Mouse (Mus musculus) neural tube, embryonic 13.5 days (tissue): ENCODE measurements at regions not wholly inside any gene's neighbourhood (a gene's known extent, or its start where the extent isn't known, plus 50 kb on each side); places are given as distances from the start of the nearest gene placed in this dataset.

ENCODE experiments used
- ATAC-seq: fragments of 200-750 bp; cut with Nextera tagmentation; 2 replicates; pipeline ENCODE4 v1.8.0; 2017; ENCODE audit warnings: low read depth, mild to moderate bottlenecking, moderate TSS enrichment, moderate library complexity
- H3K27ac ChIP-seq: fragments of 300-500 bp; sonication (generic); replicated peaks from 2 replicates; pipeline ENCODE4 v1.5.1; 2015; ENCODE audit warnings: moderate library complexity, mild to moderate bottlenecking, inconsistent platforms
- H3K27me3 ChIP-seq: fragments of 300-500 bp; sonication (generic); 2 replicates; pipeline ENCODE4 v1.6.1; 2015; ENCODE audit warnings: mild to moderate bottlenecking, inconsistent platforms
- H3K36me3 ChIP-seq: fragments of 300-500 bp; sonication (generic); 2 replicates; pipeline ENCODE4 v1.6.1; 2015; ENCODE audit warnings: mild to moderate bottlenecking, inconsistent platforms
- H3K4me1 ChIP-seq: fragments of 300-500 bp; sonication (generic); replicated peaks from 2 replicates; pipeline ENCODE4 v1.6.1; 2015; ENCODE audit warnings: inconsistent platforms
- H3K4me2 ChIP-seq: fragments of 300-500 bp; sonication (generic); 2 replicates; pipeline ENCODE4 v1.6.1; 2015; ENCODE audit warnings: inconsistent platforms, mild to moderate bottlenecking, moderate library complexity
- H3K4me3 ChIP-seq: fragments of 300-500 bp; sonication (generic); 2 replicates; pipeline ENCODE4 v1.5.1; 2015; ENCODE audit warnings: mild to moderate bottlenecking, inconsistent platforms
- H3K9ac ChIP-seq: fragments of 300-500 bp; sonication (generic); 2 replicates; pipeline ENCODE4 v1.6.1; 2015; ENCODE audit warnings: moderate library complexity, mild to moderate bottlenecking, inconsistent platforms
- H3K9me3 ChIP-seq: fragments of 300-500 bp; sonication (generic); 2 replicates; pipeline ENCODE4 v1.6.1; 2016; ENCODE audit warnings: inconsistent platforms
- WGBS: fragments of 180-500 bp; shearing (Covaris S2); methylation state at CpG from one replicate; pipeline ENCODE4 v1.1.7; 2015; 5-methylcytosine and 5-hydroxymethylcytosine counted together

- H3K9ac ChIP-seq = no peak overlapping the region
- H3K36me3 ChIP-seq = no peaks in the 10 kb centered on the region
- H3K27ac ChIP-seq = no peak overlapping the region
- no peaks in the 10 kb centered on the region for H3K27me3 ChIP-seq
- H3K4me1 ChIP-seq = no peaks in the 10 kb centered on the region
- no peaks in the 10 kb centered on the region for H3K9me3 ChIP-seq
- ATAC-seq = no peak
- no peak overlapping the region for H3K4me3 ChIP-seq
- H3K4me2 ChIP-seq = no peak overlapping the region
Measured at GRCm38 (mm10) chr13:106332025-106332424, 604.7 kb downstream of the Ipo11 start.

GRCm38 (mm10) chr13:106318980-106319379 lies 617.8 kb downstream of the Ipo11 start:
- no peak overlapping the region for H3K27ac ChIP-seq
- no peaks in the 10 kb centered on the region for H3K36me3 ChIP-seq
- no peak overlapping the region for H3K4me2 ChIP-seq
- 44% methylated on average over 3 of the region's 3 CpGs for WGBS
- H3K9me3 ChIP-seq = no peaks in the 10 kb centered on the region
- no peaks in the 10 kb centered on the region for H3K4me1 ChIP-seq
- H3K9ac ChIP-seq = no peak overlapping the region
- H3K27me3 ChIP-seq = no peaks in the 10 kb centered on the region
- H3K4me3 ChIP-seq = no peak overlapping the region
- ATAC-seq = no peak

GRCm38 (mm10) chr13:106318476-106318875 lies 618.3 kb downstream of the Ipo11 start:
- no peaks in the 10 kb centered on the region for H3K9me3 ChIP-seq
- no peak overlapping the region for H3K27ac ChIP-seq
- H3K36me3 ChIP-seq = no peaks in the 10 kb centered on the region
- no peak overlapping the region for H3K4me3 ChIP-seq
- no peak overlapping the region for H3K4me2 ChIP-seq
- H3K4me1 ChIP-seq = no peaks in the 10 kb centered on the region
- no peaks in the 10 kb centered on the region for H3K27me3 ChIP-seq
- no peak for ATAC-seq
- no peak overlapping the region for H3K9ac ChIP-seq
- 87% methylated on average over 6 of the region's 6 CpGs for WGBS

GRCm38 (mm10) chr13:106317300-106317699 lies 619.5 kb downstream of the Ipo11 start:
- H3K27me3 ChIP-seq = no peaks in the 10 kb centered on the region
- H3K9me3 ChIP-seq = no peaks in the 10 kb centered on the region
- H3K4me1 ChIP-seq = no peaks in the 10 kb centered on the region
- no peak overlapping the region for H3K4me2 ChIP-seq
- WGBS = 90% methylated on average over 2 of the region's 2 CpGs
- H3K27ac ChIP-seq = no peak overlapping the region
- no peak overlapping the region for H3K9ac ChIP-seq
- no peak for ATAC-seq
- no peak overlapping the region for H3K4me3 ChIP-seq
- H3K36me3 ChIP-seq = no peaks in the 10 kb centered on the region

- WGBS = 63% methylated on average over 3 of the region's 3 CpGs
- no peak overlapping the region for H3K4me2 ChIP-seq
- no peak overlapping the region for H3K27ac ChIP-seq
- H3K4me3 ChIP-seq = no peak overlapping the region
- H3K9ac ChIP-seq = no peak overlapping the region
- no peaks in the 10 kb centered on the region for H3K36me3 ChIP-seq
- no peak for ATAC-seq
- H3K27me3 ChIP-seq = no peaks in the 10 kb centered on the region
- H3K4me1 ChIP-seq = no peaks in the 10 kb centered on the region
- no peaks in the 10 kb centered on the region for H3K9me3 ChIP-seq
Measured at GRCm38 (mm10) chr13:106281181-106281580, 655.6 kb downstream of the Ipo11 start.

- WGBS = 76% methylated on average over 1 of the region's 1 CpGs
- Histone ChIP-seq H3K27ac (no peak overlapping the region), H3K4me3 (no peak overlapping the region), H3K9ac (no peak overlapping the region), H3K27me3 (no peaks in the 10 kb centered on the region), H3K36me3 (no peaks in the 10 kb centered on the region), H3K4me2 (no peak overlapping the region), H3K4me1 (no peaks in the 10 kb centered on the region), H3K9me3 (no peaks in the 10 kb centered on the region)
- ATAC-seq = no peak
Measured at GRCm38 (mm10) chr13:106259874-106260273, 676.9 kb downstream of the Ipo11 start.
